Mouse (Mus musculus): ENCODE measurements around the gene Lpar3.

DNA sequence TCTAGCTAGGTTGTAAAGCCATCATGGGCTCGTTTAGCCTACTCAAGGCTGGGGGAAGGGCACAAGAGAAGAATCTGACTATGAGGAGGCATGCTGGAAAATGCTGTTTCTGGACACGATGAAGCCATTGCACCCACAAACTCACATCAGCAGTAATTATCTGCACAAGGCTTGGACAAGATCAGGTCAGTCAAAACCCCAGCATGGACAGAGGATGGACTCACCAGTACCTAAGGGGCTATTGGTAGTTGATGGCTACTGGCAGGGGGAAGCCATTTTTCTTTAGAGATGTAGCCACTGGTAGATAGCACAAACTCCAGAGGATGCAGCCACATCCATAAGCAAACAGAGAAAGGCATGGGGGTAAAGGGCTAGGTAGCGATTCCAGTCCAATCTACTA, 81.7 kb downstream of the Lpar3 start:
- TF ChIP-seq EP300 (IDR thresholded peaks at IDR 0.05), result no peak
- no peak for TF ChIP-seq CTCF (IDR thresholded peaks at IDR 0.05)

All from lung, postnatal 0 days (tissue).